Mouse (Mus musculus) liver, embryonic 11.5 days (tissue): ENCODE results near the gene Ttll12. TPM values are rescaled to one million over a fixed set of nuclear protein-coding genes. Genes with fewer than 3 reads are reported as not detected.

Source experiments
- ATAC-seq: fragments of 200-750 bp; cut with Nextera tagmentation; replicated peaks from 2 replicates; pipeline ENCODE4 v1.8.0; 2017; ENCODE audit warnings: moderate number of reproducible peaks, mild to moderate bottlenecking, moderate TSS enrichment, moderate library complexity; ENCODE audit not compliant: low FRiP score
- DNase-seq: peaks from one replicate; pipeline ENCODE4 v3.0.0-alpha.2; 2017; ENCODE audit warnings: low spot score
- H3K27ac ChIP-seq: fragments of 300-500 bp; sonication (generic); 2 replicates; pipeline ENCODE4 v1.5.1; 2014; ENCODE audit warnings: mild to moderate bottlenecking, low read depth, low read length, control low read depth
- H3K27me3 ChIP-seq: fragments of 300-500 bp; sonication (generic); replicated peaks from 2 replicates; pipeline ENCODE4 v1.6.1; 2014; ENCODE audit warnings: low read length, mixed read lengths; ENCODE audit not compliant: control insufficient read depth, insufficient read depth
- H3K36me3 ChIP-seq: fragments of 300-500 bp; sonication (generic); 2 replicates; pipeline ENCODE4 v1.6.1; 2014; ENCODE audit warnings: mild to moderate bottlenecking, low read length, moderate library complexity, mixed read lengths; ENCODE audit not compliant: control insufficient read depth, insufficient read depth
- H3K4me1 ChIP-seq: fragments of 300-500 bp; sonication (generic); replicated peaks from 2 replicates; pipeline ENCODE4 v1.6.1; 2014; ENCODE audit warnings: low read length, mixed read lengths; ENCODE audit not compliant: control insufficient read depth, insufficient read depth
- H3K4me2 ChIP-seq: fragments of 300-500 bp; sonication (generic); 2 replicates; pipeline ENCODE4 v1.6.1; 2014; ENCODE audit warnings: mild to moderate bottlenecking, control low read depth, moderate library complexity
- H3K4me3 ChIP-seq: fragments of 300-500 bp; sonication (generic); 2 replicates; pipeline ENCODE4 v1.5.1; 2014; ENCODE audit warnings: low read depth, low read length, control low read depth
- H3K9ac ChIP-seq: fragments of 300-500 bp; sonication (generic); 2 replicates; pipeline ENCODE4 v1.6.1; 2014; ENCODE audit warnings: low read depth, low read length, control low read depth
- H3K9me3 ChIP-seq: fragments of 300-500 bp; sonication (generic); 2 replicates; pipeline ENCODE4 v1.6.1; 2016; ENCODE audit warnings: low read length, inconsistent platforms, mixed read lengths; ENCODE audit not compliant: control insufficient read depth
- WGBS: fragments of 180-500 bp; shearing (Covaris S2); extraction: QIAGEN DNeasy Blood & Tissue Kit; methylation state at CpG from one replicate; pipeline ENCODE4 v1.1.7; 2014; 5-methylcytosine and 5-hydroxymethylcytosine counted together
- polyA plus RNA-seq: library from polyadenylated mRNA; unstranded; fragments of >200 nt; fragmentation: Nextera tagmentation; extraction: Ambion mirVana; gene quantifications from 2 replicates; pipeline ENCODE4 v1.2.1, GENCODE M21; 2014

Gene Ttll12
- 81.4 and 87.1 TPM in 2 replicates for polyA plus RNA-seq

- H3K27ac ChIP-seq = peak within 1 kb of the TSS; percentile 93
- DNase-seq = peak; percentile 90
- peak within 1 kb of the TSS; percentile 92 for H3K9ac ChIP-seq
- H3K4me1 ChIP-seq = peaks cover 40% of the 10 kb centered on the region
- WGBS = under 1% methylated on average over 68 of the region's 68 CpGs
- peak; percentile 67 for ATAC-seq
- no peaks in the 10 kb centered on the region for H3K9me3 ChIP-seq
- peak within 1 kb of the TSS; percentile 90 for H3K4me3 ChIP-seq
- H3K36me3 ChIP-seq = peaks cover 9% of the 10 kb centered on the region; the same call in 1 of the 2 replicates
- H3K27me3 ChIP-seq = no peaks in the 10 kb centered on the region
- H3K4me2 ChIP-seq = peak within 1 kb of the TSS; percentile 93
These were observed at the start of gene Ttll12 for GRCm38 (mm10) chr15:83594513-83595363. Ttll12 (minus strand) TSS chr15:83595157.

GRCm38 (mm10) chr15:83642518-83642917 lies 47.6 kb upstream of the Ttll12 start:
- Histone ChIP-seq H3K27ac (no peak overlapping the region), H3K4me2 (no peak overlapping the region), H3K4me3 (no peak overlapping the region), H3K4me1 (peaks cover 3% of the 10 kb centered on the region; the same call in 1 of the 2 replicates), H3K9me3 (no peaks in the 10 kb centered on the region), H3K9ac (no peak overlapping the region), H3K36me3 (no peaks in the 10 kb centered on the region), H3K27me3 (0 out of 2 replicates have a peak, but pooled peaks cover 2% of the 10 kb centered on the region)
- DNase-seq (no peak), ATAC-seq (no peak)
- 89% methylated on average over 6 of the region's 6 CpGs for WGBS

- Histone ChIP-seq H3K27me3 (0 out of 2 replicates have a peak, but pooled peaks cover 2% of the 10 kb centered on the region), H3K4me1 (peaks cover 3% of the 10 kb centered on the region; the same call in 1 of the 2 replicates), H3K27ac (no peak overlapping the region), H3K4me2 (no peak overlapping the region), H3K9me3 (no peaks in the 10 kb centered on the region), H3K36me3 (no peaks in the 10 kb centered on the region), H3K4me3 (no peak overlapping the region), H3K9ac (no peak overlapping the region)
- WGBS = 34% methylated on average over 4 of the region's 4 CpGs
- no peak for ATAC-seq
- no peak for DNase-seq
These were observed 45.3 kb upstream of the Ttll12 start for GRCm38 (mm10) chr15:83640208-83640607.

GRCm38 (mm10) chr15:83639160-83639559 lies 44.2 kb upstream of the Ttll12 start:
- Histone ChIP-seq H3K9ac (no peak overlapping the region), H3K4me2 (no peak overlapping the region), H3K27me3 (0 out of 2 replicates have a peak, but pooled peaks cover 2% of the 10 kb centered on the region), H3K4me3 (no peak overlapping the region), H3K4me1 (peaks cover 3% of the 10 kb centered on the region; the same call in 1 of the 2 replicates), H3K9me3 (no peaks in the 10 kb centered on the region), H3K27ac (no peak overlapping the region), H3K36me3 (no peaks in the 10 kb centered on the region)
- ATAC-seq (no peak), DNase-seq (no peak)
- WGBS = 46% methylated on average over 3 of the region's 3 CpGs

- peaks cover 3% of the 10 kb centered on the region; the same call in 1 of the 2 replicates for H3K4me1 ChIP-seq
- H3K4me3 ChIP-seq = no peak overlapping the region
- ATAC-seq (no peak), DNase-seq (no peak)
- H3K36me3 ChIP-seq = no peaks in the 10 kb centered on the region
- H3K9ac ChIP-seq = no peak overlapping the region
- 0 out of 2 replicates have a peak, but pooled peaks cover 2% of the 10 kb centered on the region for H3K27me3 ChIP-seq
- H3K27ac ChIP-seq = no peak overlapping the region
- 72% methylated on average over 20 of the region's 20 CpGs for WGBS
- H3K9me3 ChIP-seq = no peaks in the 10 kb centered on the region
- H3K4me2 ChIP-seq = no peak overlapping the region
These were observed 43.4 kb upstream of the Ttll12 start for GRCm38 (mm10) chr15:83638196-83638899.

GRCm38 (mm10) chr15:83636759-83637158 lies 41.8 kb upstream of the Ttll12 start:
- Histone ChIP-seq H3K4me1 (peaks cover 3% of the 10 kb centered on the region; the same call in 1 of the 2 replicates), H3K9ac (no peak overlapping the region), H3K4me2 (no peak overlapping the region), H3K27ac (no peak overlapping the region), H3K4me3 (no peak overlapping the region), H3K27me3 (0 out of 2 replicates have a peak, but pooled peaks cover 2% of the 10 kb centered on the region), H3K9me3 (no peaks in the 10 kb centered on the region), H3K36me3 (no peaks in the 10 kb centered on the region)
- no peak for DNase-seq
- ATAC-seq = no peak
- 64% methylated on average over 6 of the region's 6 CpGs for WGBS

GRCm38 (mm10) chr15:83635251-83635650 lies 40.3 kb upstream of the Ttll12 start:
- WGBS = 41% methylated on average over 3 of the region's 3 CpGs
- Histone ChIP-seq H3K9me3 (no peaks in the 10 kb centered on the region), H3K27ac (no peak overlapping the region), H3K4me3 (no peak overlapping the region), H3K27me3 (0 out of 2 replicates have a peak, but pooled peaks cover 2% of the 10 kb centered on the region), H3K36me3 (no peaks in the 10 kb centered on the region), H3K9ac (no peak overlapping the region), H3K4me1 (peaks cover 3% of the 10 kb centered on the region; the same call in 1 of the 2 replicates), H3K4me2 (no peak overlapping the region)
- DNase-seq (no peak), ATAC-seq (no peak)

GRCm38 (mm10) chr15:83634076-83634475 lies 39.1 kb upstream of the Ttll12 start:
- Histone ChIP-seq H3K4me1 (no peaks in the 10 kb centered on the region; the same call in 1 of the 2 replicates), H3K27me3 (0 out of 2 replicates have a peak, but pooled peaks cover 2% of the 10 kb centered on the region), H3K27ac (no peak overlapping the region), H3K9me3 (peaks cover 2% of the 10 kb centered on the region; the same call in 1 of the 2 replicates), H3K36me3 (no peaks in the 10 kb centered on the region), H3K4me3 (no peak overlapping the region), H3K4me2 (no peak overlapping the region), H3K9ac (no peak overlapping the region)
- no peak for DNase-seq
- no peak for ATAC-seq
- 8% methylated on average over 1 of the region's 1 CpGs for WGBS
